Mouse (Mus musculus) cerebellum, postnatal 10 days (tissue): ENCODE results near the gene Lrmda.
A peak's percentile ranks its signal among the peaks of the same experiment; 100 is the strongest.

Experiments
- DNase-seq, 2 experiments: peaks; one replicate each; pipeline ENCODE4 v3.0.0; 2021; ENCODE audit warnings: mixed read lengths in 2 of 2

Gene Lrmda

GRCm38 (mm10) chr14:22335101-22335820, 315.7 kb downstream of the Lrmda start:
- DNase-seq = no peak

- peak in 1 of 2 experiments; percentile 18 for DNase-seq
Observed at GRCm38 (mm10) chr14:22339176-22339575, 319.7 kb downstream of the Lrmda start.

- no peak for DNase-seq
Observed at GRCm38 (mm10) chr14:22343357-22343756, 323.8 kb downstream of the Lrmda start.

DNA sequence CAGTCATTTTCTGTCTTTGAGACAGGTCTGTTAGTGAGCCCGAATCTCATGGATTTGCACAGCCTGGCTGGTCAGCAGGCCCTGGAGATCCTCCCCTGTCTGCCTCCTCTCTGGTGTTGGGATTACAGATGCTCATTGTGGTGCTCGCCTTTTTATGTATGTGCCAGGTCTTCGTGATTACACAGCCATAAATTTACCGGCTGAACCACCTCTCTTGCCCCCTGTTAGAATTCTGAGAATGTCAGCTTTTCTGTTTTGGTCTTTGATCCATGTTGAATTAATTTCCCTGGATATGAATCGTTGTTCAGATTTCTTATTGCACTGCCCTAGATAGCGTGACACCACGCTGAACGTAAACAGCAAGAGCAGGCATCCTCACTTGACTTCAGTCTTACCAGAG, 325.7 kb downstream of the Lrmda start:
- DNase-seq = no peak

GRCm38 (mm10) chr14:22353626-22354025, 334.1 kb downstream of the Lrmda start:
- DNase-seq = peak in 1 of 2 experiments; percentile 18

- DNase-seq = peak; percentile 21 to 33
Observed at GRCm38 (mm10) chr14:22354769-22355574, 335.5 kb downstream of the Lrmda start.

DNA sequence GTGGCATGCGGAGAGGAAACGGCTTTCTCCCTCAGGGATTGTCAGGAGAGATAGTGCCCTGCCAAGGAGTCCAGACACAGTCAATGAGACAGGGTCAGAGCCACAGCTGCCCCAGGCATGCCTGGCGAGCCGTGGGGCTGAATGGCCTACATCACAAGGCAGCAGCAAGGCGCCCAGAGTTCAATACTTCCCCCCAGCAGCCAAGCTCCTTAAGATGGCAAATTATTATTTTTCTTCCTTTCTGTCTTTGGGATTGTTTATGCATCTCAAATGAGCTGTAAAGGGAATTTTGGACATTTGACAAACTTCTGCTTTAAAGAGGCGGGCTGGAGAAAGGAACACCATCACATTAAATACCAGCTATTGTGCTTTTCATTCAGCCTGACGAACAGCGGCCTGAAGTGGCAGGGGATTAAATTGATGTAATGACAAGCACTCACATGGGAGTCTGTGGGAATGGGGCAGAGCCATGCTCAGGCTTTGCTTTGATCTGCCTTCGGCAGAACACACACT, 338.5 kb downstream of the Lrmda start:
- DNase-seq = peak; percentile 35 to 58

- DNase-seq = peak in 1 of 2 experiments; percentile 21
Observed at GRCm38 (mm10) chr14:22364010-22364748, 344.7 kb downstream of the Lrmda start.

DNA sequence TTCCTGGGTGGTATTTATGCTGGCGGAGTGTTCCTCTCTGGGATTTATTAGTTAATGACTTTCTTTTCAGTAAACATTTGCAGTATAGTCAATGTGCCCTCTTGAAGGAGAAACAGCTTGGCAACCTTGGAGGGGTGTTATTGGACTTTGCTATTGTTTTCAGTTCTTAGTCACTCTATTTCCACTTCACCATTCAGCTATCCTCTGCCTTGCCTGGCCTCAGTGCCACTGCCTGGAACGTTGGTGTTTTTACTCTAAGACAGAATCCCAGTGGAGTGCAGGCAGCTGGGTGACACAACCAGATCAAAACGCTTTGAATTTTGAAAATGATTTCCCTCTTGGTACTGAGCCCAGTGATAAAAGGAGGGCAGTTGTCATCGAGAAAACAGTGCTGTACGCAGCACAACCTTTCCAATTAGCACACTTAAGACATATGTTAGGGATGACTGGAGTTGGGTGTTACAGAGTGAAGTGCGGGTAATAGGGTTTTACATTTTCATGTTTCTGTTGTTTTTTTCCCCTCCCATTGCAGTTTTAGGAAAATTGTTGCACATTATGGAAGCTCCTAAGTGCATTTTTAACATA, 345.4 kb downstream of the Lrmda start:
- no peak for DNase-seq

DNA sequence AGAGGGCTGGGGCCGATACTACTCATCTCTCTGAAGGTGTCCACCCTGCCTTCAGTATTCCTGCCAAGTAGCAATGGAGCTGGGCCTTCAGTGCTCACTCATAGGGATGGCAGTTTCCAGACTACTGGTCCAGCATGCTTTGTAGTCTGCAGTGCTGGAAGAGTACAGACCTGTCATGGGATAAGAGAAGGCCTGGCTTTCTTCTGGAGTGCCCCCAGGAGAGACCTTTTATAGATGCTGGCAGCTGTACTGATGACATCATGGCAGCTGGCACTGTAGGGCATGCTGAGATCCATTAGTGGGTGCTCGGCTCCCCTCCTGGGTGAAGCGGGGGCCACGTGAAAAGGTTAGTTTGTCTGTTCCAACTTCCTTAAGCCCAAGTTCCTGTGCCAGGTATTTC, 348.1 kb downstream of the Lrmda start:
- no peak for DNase-seq

DNA sequence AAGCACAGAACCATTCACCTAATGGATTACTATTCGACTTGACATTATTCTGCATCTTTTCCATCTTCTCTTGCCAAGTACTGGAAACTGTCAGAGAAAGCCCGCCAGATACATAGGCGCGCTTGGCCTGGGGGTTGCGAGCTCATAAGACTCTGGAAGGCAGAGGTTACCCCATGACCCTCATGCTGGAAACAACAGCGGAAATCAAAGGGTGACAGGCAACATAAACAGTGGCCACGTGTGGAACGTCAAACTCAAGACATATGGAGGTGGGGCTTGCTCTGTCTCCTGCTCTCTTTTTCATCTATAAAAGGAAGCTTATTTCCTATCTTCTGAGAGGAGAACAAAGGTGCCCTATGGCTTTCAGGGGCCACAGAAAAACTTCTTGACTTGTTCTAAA, 351.6 kb downstream of the Lrmda start:
- no peak for DNase-seq

DNA sequence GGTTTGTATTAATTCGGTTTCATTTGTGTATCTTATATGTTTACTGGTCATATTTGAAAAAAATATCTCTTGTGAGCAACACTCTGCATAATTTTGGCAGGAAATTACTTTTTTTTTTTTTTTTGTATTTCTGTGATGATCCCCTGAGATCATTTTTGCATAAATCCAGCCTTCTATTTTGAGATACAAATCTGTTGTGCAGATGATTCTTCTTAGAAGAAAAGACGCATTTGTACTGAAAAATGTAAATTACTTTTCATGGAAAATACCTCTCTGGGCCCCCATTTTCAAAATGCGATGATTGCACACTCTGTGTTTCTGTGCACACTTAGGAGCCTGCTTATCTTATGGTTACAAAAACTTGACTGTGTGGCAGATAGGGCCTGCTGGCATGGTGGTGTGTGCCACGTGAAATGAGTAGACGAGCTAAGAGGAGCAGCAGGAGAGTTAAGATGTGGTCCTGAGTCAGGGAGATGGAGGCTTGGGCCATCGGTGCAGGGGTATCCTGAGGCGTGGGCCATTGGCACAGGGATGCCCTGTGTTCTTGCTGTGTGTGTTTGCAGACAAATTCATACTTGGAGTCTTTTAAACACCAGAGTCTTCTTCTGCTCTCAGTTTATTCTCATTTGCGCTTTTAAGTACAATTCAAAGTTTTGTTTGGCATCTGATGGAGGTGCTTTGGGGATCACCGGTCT, 353.3 kb downstream of the Lrmda start:
- DNase-seq = no peak

DNA sequence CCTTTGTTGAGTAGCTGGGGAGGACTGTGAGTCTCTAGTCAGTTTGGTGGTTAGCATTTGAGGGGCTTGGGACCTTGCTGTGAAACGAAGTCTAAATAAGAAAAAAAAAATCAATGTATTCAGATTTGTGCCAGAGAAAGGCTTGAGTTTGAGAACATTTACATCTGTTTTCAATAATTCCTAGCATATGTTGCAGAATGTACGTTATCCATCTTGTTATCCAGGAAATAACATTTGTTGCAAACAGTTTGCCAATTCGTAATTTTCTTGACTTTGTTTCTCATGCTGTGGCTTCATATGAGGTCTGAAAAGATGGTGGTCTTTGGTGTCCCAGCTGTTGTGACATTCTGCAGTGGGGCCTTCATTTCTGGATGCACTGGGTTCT, 353.8 kb downstream of the Lrmda start:
- DNase-seq = no peak

- DNase-seq = no peak
Observed at GRCm38 (mm10) chr14:22377148-22377547, 357.6 kb downstream of the Lrmda start.

DNA sequence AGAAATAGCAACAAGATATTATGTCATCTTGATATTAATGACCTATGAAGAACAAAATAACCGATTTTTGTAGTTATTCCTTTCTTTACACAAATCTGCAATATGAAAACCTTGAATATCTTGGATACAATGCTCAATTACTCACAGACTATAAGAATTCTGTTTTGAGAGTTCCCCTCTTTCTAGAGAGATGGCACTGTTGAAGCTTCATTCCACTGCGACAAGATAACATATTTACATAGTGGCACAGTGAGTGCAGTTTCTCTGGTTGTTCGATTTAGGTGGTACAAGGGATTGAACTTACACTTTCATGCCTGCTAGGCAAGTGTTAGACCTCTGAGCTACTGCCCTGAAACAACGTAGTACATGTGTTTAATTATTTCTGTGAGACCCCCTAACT, 362.6 kb downstream of the Lrmda start:
- no peak for DNase-seq

DNA sequence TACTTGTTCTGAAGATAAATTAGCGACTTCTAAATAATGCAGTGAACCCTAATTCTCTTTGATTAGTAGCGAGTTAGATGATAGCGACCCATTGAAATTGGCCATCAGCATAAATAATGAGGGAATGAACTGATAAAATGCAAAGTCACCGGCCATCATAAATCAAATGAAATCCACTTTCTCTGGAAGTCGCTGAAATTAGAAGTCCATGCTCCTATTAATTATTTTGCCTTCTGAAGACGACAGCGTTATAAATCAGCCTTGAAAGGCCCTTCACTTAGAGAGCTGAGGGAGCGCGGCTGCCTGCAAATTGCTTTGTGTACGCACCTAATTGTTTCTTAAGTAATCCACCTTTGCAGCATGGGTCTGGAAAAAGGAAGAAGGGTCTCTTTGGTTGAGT, 374.1 kb downstream of the Lrmda start:
- DNase-seq = no peak

- DNase-seq = no peak
Observed at GRCm38 (mm10) chr14:22402411-22402810, 382.9 kb downstream of the Lrmda start.

DNA sequence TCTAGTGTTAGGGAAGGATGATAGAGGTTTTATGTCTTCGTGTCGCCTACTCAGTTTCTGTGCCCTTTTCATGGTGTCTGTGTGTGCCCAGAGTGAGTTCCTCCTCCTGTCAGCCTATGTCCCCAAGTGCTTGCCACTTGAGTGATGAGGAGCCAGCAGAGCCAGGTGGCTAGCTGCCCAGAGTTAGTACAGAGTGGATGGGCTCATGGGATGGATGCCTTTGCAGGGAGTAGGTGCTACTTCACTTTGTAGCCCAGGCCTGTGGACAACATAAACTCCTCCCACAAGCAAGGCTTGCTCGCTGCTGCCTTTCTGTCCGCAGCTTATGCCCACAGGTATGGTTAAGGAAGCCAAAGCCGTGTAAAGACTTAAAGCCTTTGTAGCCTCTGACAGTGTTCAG, 387.1 kb downstream of the Lrmda start:
- DNase-seq = peak; percentile 8 to 9

GRCm38 (mm10) chr14:22410826-22411225, 391.3 kb downstream of the Lrmda start:
- DNase-seq = no peak

- no peak for DNase-seq
Observed at GRCm38 (mm10) chr14:22413220-22413619, 393.7 kb downstream of the Lrmda start.

DNA sequence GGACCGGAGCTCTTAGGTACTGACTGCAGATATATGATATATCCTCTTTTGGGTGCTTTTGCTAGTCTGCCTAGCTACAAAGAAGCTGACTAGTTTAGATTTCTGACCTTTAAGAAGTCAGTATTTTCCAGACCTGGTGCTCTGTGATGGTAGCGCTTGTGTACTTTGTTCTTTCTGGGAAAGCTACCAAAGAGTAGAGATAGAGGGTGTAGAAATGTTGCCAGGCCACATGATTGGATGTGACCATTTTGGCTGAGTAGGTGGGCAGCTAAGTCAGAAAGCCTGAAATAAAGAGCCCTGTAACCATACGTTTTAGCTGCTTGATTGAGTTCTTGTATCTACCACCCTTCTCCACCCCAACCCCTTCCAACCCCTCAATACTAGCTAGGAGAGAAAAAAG, 398.2 kb downstream of the Lrmda start:
- DNase-seq = no peak

- DNase-seq = no peak
Observed at GRCm38 (mm10) chr14:22421668-22422067, 402.2 kb downstream of the Lrmda start.
